Mouse (Mus musculus) limb, embryonic 14.5 days (tissue): ENCODE data around the gene Mbd3. TPM values are rescaled to one million over a fixed set of nuclear protein-coding genes. Genes with fewer than 3 reads are reported as not detected.

ENCODE experiments used
- ATAC-seq: fragments of 200-750 bp; cut with Nextera tagmentation; 2 replicates; pipeline ENCODE4 v1.8.0; 2017; ENCODE audit warnings: low read depth, moderate number of reproducible peaks, moderate TSS enrichment; ENCODE audit not compliant: low FRiP score
- DNase-seq: peaks from one replicate; pipeline ENCODE4 v3.0.0-alpha.2; 2015; ENCODE audit warnings: low spot score
- H3K27ac ChIP-seq: fragments of 300-500 bp; sonication (generic); replicated peaks from 2 replicates; pipeline ENCODE4 v1.5.1; 2014; ENCODE audit warnings: low read depth, mild to moderate bottlenecking, low read length, moderate library complexity, mixed read lengths
- H3K27me3 ChIP-seq: fragments of 300-500 bp; sonication (generic); 2 replicates; pipeline ENCODE4 v1.6.1; 2014; ENCODE audit warnings: low read length, mixed read lengths; ENCODE audit not compliant: control insufficient read depth, insufficient read depth
- H3K36me3 ChIP-seq: fragments of 300-500 bp; sonication (generic); 2 replicates; pipeline ENCODE4 v1.6.1; 2014; ENCODE audit warnings: mild to moderate bottlenecking, low read length, moderate library complexity, mixed read lengths; ENCODE audit not compliant: control insufficient read depth, insufficient read depth
- H3K4me1 ChIP-seq: fragments of 300-500 bp; sonication (generic); 2 replicates; pipeline ENCODE4 v1.6.1; 2014; ENCODE audit warnings: antibody characterized with exemption, low read length, mixed read lengths; ENCODE audit not compliant: control insufficient read depth, insufficient read depth
- H3K4me2 ChIP-seq: fragments of 300-500 bp; sonication (generic); replicated peaks from 2 replicates; pipeline ENCODE4 v1.6.1; 2014; ENCODE audit warnings: low read depth, mild to moderate bottlenecking, low read length, moderate library complexity; ENCODE audit not compliant: severe bottlenecking
- H3K4me3 ChIP-seq: fragments of 300-500 bp; sonication (generic); replicated peaks from 2 replicates; pipeline ENCODE4 v1.5.1; 2014; ENCODE audit warnings: low read length
- H3K9ac ChIP-seq: fragments of 300-500 bp; sonication (generic); 2 replicates; pipeline ENCODE4 v1.6.1; 2014; ENCODE audit warnings: mild to moderate bottlenecking, low read depth, low read length, moderate library complexity; ENCODE audit not compliant: severe bottlenecking
- H3K9me3 ChIP-seq: fragments of 300-500 bp; sonication (generic); 2 replicates; pipeline ENCODE4 v1.6.1; 2016; ENCODE audit warnings: low read length; ENCODE audit not compliant: control insufficient read depth
- POLR2A ChIP-seq: fragments of 200-500 bp; IDR thresholded peaks from 2 replicates; pipeline ENCODE4 v1.8.0; 2012; ENCODE audit warnings: inconsistent platforms, mild to moderate bottlenecking, moderate library complexity, borderline replicate concordance; ENCODE audit not compliant: insufficient read depth, insufficient read length; ENCODE audit errors: extremely low read depth
- WGBS: fragments of 180-500 bp; shearing (Covaris S2); extraction: QIAGEN DNeasy Blood & Tissue Kit; methylation state at CpG from one replicate; pipeline ENCODE4 v1.1.7; 2014; 5-methylcytosine and 5-hydroxymethylcytosine counted together
- polyA plus RNA-seq, 2 experiments: library from polyadenylated mRNA; depleted of rRNA in 1 of 2; stranded (reverse) in 1 of 2; unstranded in 1 of 2; fragments of >200 nt; fragmentation: Nextera tagmentation in 1 of 2; extraction: Ambion mirVana in 1 of 2; gene quantifications; 2 replicates each; pipeline versions ENCODE4 v1.2.1 to v1.2.3; 2012 to 2014

The Mbd3 gene
- polyA plus RNA-seq, 2 experiments, result 196 to 267 TPM

- no peak for DNase-seq
- WGBS, result 81% methylated on average over 4 of the region's 4 CpGs
Observed at GRCm38 (mm10) chr10:80384115-80384639, 15.2 kb downstream of the Mbd3 start.

GRCm38 (mm10) chr10:80383431-80383830, 15.9 kb downstream of the Mbd3 start:
- 56% methylated on average over 4 of the region's 4 CpGs for WGBS
- H3K4me3 ChIP-seq, result no peak overlapping the region

More at GRCm38 (mm10) chr10:80384115-80384639, 15.2 kb downstream of the Mbd3 start:
- no peak for TF ChIP-seq POLR2A
- Histone ChIP-seq H3K4me1 (peaks cover 23% of the 10 kb centered on the region), H3K4me3 (peak overlapping the region; percentile 87; the same call in 1 of the 2 replicates), H3K27ac (no peak overlapping the region), H3K36me3 (peaks cover 53% of the 10 kb centered on the region), H3K9me3 (no peaks in the 10 kb centered on the region), H3K27me3 (no peaks in the 10 kb centered on the region), H3K4me2 (peak overlapping the region; percentile 90), H3K9ac (no peak overlapping the region)
- no peak for ATAC-seq

GRCm38 (mm10) chr10:80382641-80383365, 16.5 kb downstream of the Mbd3 start:
- no peak for TF ChIP-seq POLR2A
- Histone ChIP-seq H3K4me1 (peaks cover 14% of the 10 kb centered on the region), H3K27me3 (no peaks in the 10 kb centered on the region), H3K27ac (no peak overlapping the region), H3K9me3 (no peaks in the 10 kb centered on the region), H3K4me3 (no peak overlapping the region), H3K9ac (no peak overlapping the region), H3K36me3 (peaks cover 55% of the 10 kb centered on the region), H3K4me2 (no peak overlapping the region)
- 74% methylated on average over 7 of the region's 7 CpGs for WGBS
- ATAC-seq (no peak), DNase-seq (no peak)

More at GRCm38 (mm10) chr10:80383431-80383830, 15.9 kb downstream of the Mbd3 start:
- no peak for TF ChIP-seq POLR2A
- H3K36me3 ChIP-seq, result peaks cover 55% of the 10 kb centered on the region
- H3K9ac ChIP-seq, result peak overlapping the region; percentile 25; the same call in 1 of the 2 replicates
- no peak for DNase-seq
- H3K4me2 ChIP-seq, result no peak overlapping the region; the same call in 1 of the 2 replicates
- H3K9me3 ChIP-seq, result no peaks in the 10 kb centered on the region
- peaks cover 20% of the 10 kb centered on the region for H3K4me1 ChIP-seq
- H3K27ac ChIP-seq, result no peak overlapping the region
- no peak for ATAC-seq
- H3K27me3 ChIP-seq, result no peaks in the 10 kb centered on the region

GRCm38 (mm10) chr10:80377716-80378115, 21.6 kb downstream of the Mbd3 start:
- Histone ChIP-seq H3K9me3 (no peaks in the 10 kb centered on the region), H3K4me2 (no peak overlapping the region), H3K4me3 (no peak overlapping the region), H3K4me1 (no peaks in the 10 kb centered on the region), H3K27ac (no peak overlapping the region), H3K27me3 (no peaks in the 10 kb centered on the region), H3K9ac (no peak overlapping the region), H3K36me3 (peaks cover 36% of the 10 kb centered on the region)
- no peak for TF ChIP-seq POLR2A
- WGBS, result 49% methylated on average over 10 of the region's 10 CpGs
- no peak for DNase-seq
- ATAC-seq, result no peak

- WGBS, result 3% methylated on average over 7 of the region's 7 CpGs
- H3K4me3 ChIP-seq, result no peak overlapping the region
- 0 out of 2 replicates have a peak, but pooled peaks have one; percentile 21 for TF ChIP-seq POLR2A
- ATAC-seq (peak; percentile 48; the same call in 1 of the 2 replicates), DNase-seq (peak; percentile 94)
- H3K27me3 ChIP-seq, result no peaks in the 10 kb centered on the region
- no peak overlapping the region for H3K9ac ChIP-seq
- peaks cover 7% of the 10 kb centered on the region for H3K4me1 ChIP-seq
- H3K27ac ChIP-seq, result no peak overlapping the region
- peaks cover 20% of the 10 kb centered on the region for H3K36me3 ChIP-seq
- H3K9me3 ChIP-seq, result no peaks in the 10 kb centered on the region
- H3K4me2 ChIP-seq, result no peak overlapping the region
Observed at GRCm38 (mm10) chr10:80376160-80376559, 23.2 kb downstream of the Mbd3 start.
